Mouse (Mus musculus): ENCODE measurements around the gene Cul7.

- no peak for TF ChIP-seq POLR2A (IDR thresholded peaks at IDR 0.05; ENCODE audit: low read depth, low read length)
- no peak for TF ChIP-seq CTCF (IDR thresholded peaks at IDR 0.05; ENCODE audit: extremely low read depth, insufficient read depth, insufficient read length, insufficient replicate concordance)
Measured at GRCm38 (mm10) chr17:46678416-46678815, 28.3 kb downstream of the Cul7 start, which contains the start of gene Mea1.

All from spleen, adult 2 months (tissue).